Mouse (Mus musculus): ENCODE data around the gene Tmed9. TPM values are rescaled to one million over a fixed set of nuclear protein-coding genes. Genes with fewer than 3 reads are reported as not detected.

Tmed9 gene
- polyA plus RNA-seq (2014; fragmentation: Nextera tagmentation; extraction: Ambion mirVana) = 66.2 and 85.4 TPM in 2 replicates

DNA sequence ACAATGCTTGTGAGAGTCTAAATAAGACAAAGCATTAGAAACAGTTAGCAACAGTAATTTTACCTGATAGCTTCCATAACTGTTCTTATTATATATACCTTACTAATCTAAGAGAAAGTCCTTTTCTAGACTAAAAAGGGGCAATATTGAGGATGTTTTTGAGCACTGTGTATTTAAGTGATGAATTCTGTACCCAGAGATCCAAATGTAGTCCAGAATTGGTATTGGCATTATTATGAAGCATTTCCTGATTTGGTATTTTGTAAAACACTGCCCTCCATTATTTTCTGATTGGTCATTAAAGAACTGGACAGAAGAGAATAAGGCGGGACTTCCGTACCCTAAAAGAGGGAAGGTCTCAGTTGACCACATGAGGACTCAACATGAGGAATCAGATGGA lies at the start of gene Tmed9:
Gene Tmed9, plus strand, starts transcription at position 301 of the 400 bp plus-strand sequence.
- H3K4me2 ChIP-seq (ENCODE audit: low read depth, low read length) = no peak within 1 kb of the TSS
- H3K4me1 ChIP-seq (ENCODE audit: control insufficient read depth, insufficient read depth, low read length) = peaks cover 6% of the 10 kb centered on the region
- no peak within 1 kb of the TSS for H3K9ac ChIP-seq (ENCODE audit: low read depth, low read length)
- 96% methylated on average over 2 of the region's 2 CpGs for WGBS
- no peaks in the 10 kb centered on the region for H3K27me3 ChIP-seq (replicated peaks; ENCODE audit: control insufficient read depth, insufficient read depth, low read length)
- ATAC-seq (ENCODE audit: low read depth) (no peak), DNase-seq (ENCODE audit: low spot score) (no peak)
- no peak within 1 kb of the TSS for H3K4me3 ChIP-seq (ENCODE audit: low read depth, low read length)
- no peak within 1 kb of the TSS for H3K27ac ChIP-seq (replicated peaks; ENCODE audit: low read depth, low read length)
- no peaks in the 10 kb centered on the region for H3K36me3 ChIP-seq (ENCODE audit: control insufficient read depth, insufficient read depth, low read length)
- H3K9me3 ChIP-seq (ENCODE audit: control insufficient read depth, low read length) = 0 out of 2 replicates have a peak, but pooled peaks cover under 1% of the 10 kb centered on the region

DNA sequence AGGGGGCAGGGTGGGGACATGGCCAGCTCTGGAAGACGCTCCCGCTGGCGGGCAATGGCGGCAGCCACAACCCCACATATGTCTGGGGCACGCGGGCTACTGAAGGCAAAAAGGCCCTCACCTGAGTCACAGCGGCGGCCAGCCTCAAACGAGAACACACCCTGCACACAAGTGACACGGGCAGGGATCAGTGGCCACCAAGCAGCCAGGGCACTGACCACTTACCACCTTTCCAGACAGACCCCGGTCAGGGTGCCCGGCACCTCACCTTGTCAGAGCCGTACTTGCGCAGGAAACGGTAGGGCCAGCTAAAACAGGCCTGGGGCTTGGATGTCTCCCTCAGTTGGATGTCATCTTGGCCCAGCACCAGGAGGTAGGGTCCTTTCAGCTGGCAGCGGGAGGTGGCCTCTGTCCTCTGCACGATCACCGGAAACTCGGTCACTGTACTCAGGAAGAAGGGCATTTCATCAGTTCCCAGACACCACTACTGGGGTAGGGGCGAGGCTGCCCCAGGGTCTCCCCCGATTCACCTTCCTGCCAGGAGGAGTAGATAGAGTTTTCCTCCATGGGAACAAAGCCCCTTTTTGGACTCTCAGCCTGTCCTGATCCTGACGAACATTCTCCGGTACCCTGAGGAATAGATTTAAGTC lies 49.5 kb upstream of the Tmed9 start:
- no peak overlapping the region for H3K4me2 ChIP-seq (ENCODE audit: low read depth, low read length)
- WGBS = 88% methylated on average over 21 of the region's 23 CpGs
- no peaks in the 10 kb centered on the region for H3K4me1 ChIP-seq (ENCODE audit: control insufficient read depth, insufficient read depth, low read length)
- H3K36me3 ChIP-seq (ENCODE audit: control insufficient read depth, insufficient read depth, low read length) = no peaks in the 10 kb centered on the region
- no peak for ATAC-seq (ENCODE audit: low read depth)
- no peak overlapping the region for H3K9ac ChIP-seq (ENCODE audit: low read depth, low read length)
- H3K4me3 ChIP-seq (ENCODE audit: low read depth, low read length) = no peak overlapping the region
- no peaks in the 10 kb centered on the region for H3K27me3 ChIP-seq (replicated peaks; ENCODE audit: control insufficient read depth, insufficient read depth, low read length)
- H3K27ac ChIP-seq (replicated peaks; ENCODE audit: low read depth, low read length) = no peak overlapping the region
- H3K9me3 ChIP-seq (ENCODE audit: control insufficient read depth, low read length) = no peaks in the 10 kb centered on the region
- DNase-seq (ENCODE audit: low spot score) = no peak

DNA sequence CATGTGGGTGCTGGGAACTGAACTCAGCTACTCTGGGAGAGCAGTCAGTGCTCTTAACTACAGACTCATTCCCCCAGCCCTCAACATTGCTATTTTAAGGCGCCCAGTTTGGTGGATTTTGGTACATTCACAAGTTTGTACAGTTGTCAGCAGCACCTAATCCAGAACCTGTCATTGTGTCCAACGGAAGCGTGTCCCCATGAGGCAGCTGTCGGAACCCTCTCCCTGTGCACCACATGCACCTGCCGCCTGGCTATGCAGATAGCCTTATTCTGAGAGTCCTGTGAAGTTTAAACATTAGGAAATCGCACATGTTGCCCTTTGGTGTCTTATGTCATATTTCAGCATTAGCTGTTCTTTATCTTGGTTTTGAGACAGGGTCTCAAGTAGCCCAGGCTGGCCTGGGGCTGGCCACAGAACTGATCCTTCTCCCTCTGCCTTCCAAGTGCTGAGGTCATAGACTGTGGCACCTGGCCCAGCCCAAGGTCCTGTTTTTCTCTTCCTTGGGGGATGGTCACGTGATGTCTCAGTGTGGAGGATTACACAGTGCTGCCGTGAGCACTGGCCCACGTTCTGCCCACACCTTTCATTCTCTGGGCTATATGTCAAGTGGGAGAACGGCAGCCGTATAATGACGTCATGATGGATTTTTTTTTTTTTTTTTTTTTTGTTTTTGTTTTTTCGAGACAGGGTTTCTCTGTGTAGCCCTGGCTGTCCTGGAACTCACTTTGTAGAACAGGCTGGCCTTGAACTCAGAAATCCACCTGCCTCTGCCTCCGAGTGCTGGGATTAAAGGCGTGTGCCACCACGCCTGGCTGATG lies 47.6 kb upstream of the Tmed9 start:
- Histone ChIP-seq H3K9ac (ENCODE audit: low read depth, low read length) (no peak overlapping the region), H3K9me3 (ENCODE audit: control insufficient read depth, low read length) (no peaks in the 10 kb centered on the region), H3K27me3 (replicated peaks; ENCODE audit: control insufficient read depth, insufficient read depth, low read length) (no peaks in the 10 kb centered on the region), H3K4me1 (ENCODE audit: control insufficient read depth, insufficient read depth, low read length) (no peaks in the 10 kb centered on the region), H3K4me2 (ENCODE audit: low read depth, low read length) (no peak overlapping the region), H3K36me3 (ENCODE audit: control insufficient read depth, insufficient read depth, low read length) (peaks cover 16% of the 10 kb centered on the region), H3K27ac (replicated peaks; ENCODE audit: low read depth, low read length) (no peak overlapping the region), H3K4me3 (ENCODE audit: low read depth, low read length) (no peak overlapping the region)
- ATAC-seq (ENCODE audit: low read depth) (no peak), DNase-seq (ENCODE audit: low spot score) (no peak)
- WGBS = 78% methylated on average over 16 of the region's 16 CpGs

DNA sequence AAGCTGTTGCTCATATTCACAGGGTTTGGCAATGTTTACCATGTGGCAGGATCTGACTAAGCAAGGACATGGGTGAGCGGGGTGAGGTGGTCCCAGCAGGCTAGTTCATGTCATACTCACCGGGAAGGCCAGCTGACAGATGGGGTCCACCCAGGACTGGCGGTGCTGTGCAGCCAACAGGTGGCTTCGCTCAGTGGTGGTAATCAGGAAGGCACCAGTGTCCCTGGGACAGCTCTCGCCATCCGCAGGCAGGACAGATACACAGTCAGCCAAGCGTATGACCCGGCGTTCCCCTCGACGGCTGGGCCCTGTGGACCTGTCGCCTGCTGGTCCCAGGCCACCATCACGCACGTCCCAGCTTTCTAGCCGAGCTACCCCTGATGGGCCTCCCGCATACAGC lies 46.3 kb upstream of the Tmed9 start:
- Histone ChIP-seq H3K9me3 (ENCODE audit: control insufficient read depth, low read length) (no peaks in the 10 kb centered on the region), H3K27me3 (replicated peaks; ENCODE audit: control insufficient read depth, insufficient read depth, low read length) (no peaks in the 10 kb centered on the region), H3K27ac (replicated peaks; ENCODE audit: low read depth, low read length) (no peak overlapping the region), H3K4me3 (ENCODE audit: low read depth, low read length) (no peak overlapping the region), H3K36me3 (ENCODE audit: control insufficient read depth, insufficient read depth, low read length) (peaks cover 28% of the 10 kb centered on the region), H3K4me1 (ENCODE audit: control insufficient read depth, insufficient read depth, low read length) (no peaks in the 10 kb centered on the region), H3K4me2 (ENCODE audit: low read depth, low read length) (no peak overlapping the region), H3K9ac (ENCODE audit: low read depth, low read length) (no peak overlapping the region)
- WGBS = 88% methylated on average over 16 of the region's 16 CpGs
- no peak for ATAC-seq (ENCODE audit: low read depth)
- DNase-seq (ENCODE audit: low spot score) = no peak

DNA sequence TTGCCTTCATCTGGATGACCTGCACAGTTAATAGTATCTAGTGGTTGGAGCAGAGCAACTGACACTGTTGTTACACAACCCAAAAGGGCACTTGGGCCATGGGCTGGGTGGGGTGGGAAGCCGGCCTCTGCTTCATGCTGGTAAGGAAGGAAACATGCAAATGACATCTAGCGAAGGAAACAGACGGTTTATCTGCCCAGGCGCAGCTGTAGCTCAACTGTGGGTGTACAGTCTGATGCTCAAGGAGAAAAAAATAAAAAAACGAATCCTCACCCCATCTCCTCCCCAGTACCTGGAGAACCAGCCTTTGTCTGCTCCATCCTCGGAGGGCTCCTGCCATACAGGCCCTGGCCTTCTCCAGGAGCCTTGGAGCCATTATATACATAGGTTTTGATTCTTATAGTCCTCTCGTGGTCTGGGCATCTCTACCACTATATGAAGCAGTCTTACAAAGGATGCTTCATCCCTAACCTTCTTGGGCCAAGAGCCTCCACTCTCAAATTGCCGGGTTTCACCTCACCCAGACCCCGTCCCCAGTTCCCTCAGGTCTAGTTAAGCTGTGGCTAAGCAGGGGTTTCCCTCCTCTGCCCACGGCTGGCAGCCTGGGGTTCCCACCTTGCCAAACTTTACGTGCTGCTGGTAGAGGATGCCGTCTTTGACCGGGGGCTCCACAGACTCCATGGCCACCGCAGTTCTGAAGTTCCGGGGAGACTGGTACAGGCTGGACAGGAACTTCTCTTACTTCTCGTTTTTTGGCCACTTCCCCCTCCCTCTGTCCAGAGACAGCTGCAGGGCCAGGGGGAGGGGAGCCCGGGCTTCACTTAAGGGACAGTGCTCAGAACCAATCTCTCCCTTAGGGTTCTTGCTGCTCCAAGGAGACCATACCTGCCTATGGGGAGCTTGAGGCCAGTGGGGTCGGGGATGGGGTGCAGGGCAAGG lies 45.4 kb upstream of the Tmed9 start:
- no peak overlapping the region for H3K9ac ChIP-seq (ENCODE audit: low read depth, low read length)
- H3K4me3 ChIP-seq (ENCODE audit: low read depth, low read length) = no peak overlapping the region

DNA sequence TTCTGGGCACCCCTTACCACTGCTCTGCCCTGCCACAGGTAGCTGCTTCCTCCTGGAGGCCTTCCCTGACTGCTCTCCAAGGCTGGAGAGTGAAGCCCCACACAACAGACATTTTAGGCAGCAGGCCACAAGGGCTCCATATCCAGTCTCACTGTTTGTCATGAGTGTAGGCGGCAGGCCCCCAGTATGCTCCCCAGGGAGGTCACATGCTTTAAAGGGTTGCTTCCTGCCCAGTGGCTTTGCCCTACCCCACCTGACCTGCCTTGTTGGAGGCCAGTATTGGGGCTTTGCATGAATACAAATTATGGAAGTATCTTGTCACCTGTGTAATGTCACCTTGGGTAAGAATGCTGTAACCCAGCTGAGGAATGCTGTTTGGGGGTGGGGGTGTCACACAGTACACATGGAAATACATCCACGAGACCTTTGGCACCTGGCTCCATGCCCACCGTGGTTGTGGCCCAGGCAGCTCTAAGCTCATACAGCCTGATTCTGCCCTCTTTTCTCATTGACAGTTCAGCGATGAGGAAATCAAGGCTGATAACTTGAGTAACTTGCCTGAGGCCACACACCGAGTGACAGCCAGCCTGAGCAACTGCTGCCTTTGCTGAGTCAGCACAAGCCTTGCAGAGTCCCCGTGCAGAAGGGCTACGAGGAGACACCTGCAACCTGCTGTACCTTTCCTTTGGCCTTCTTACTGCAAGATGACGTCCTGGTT lies 44.2 kb upstream of the Tmed9 start, which contains the start of gene Dok3:
Gene Dok3, minus strand, starts transcription at position 99 of the 718 bp plus-strand sequence.
- no peaks in the 10 kb centered on the region for H3K9me3 ChIP-seq (ENCODE audit: control insufficient read depth, low read length)
- DNase-seq (ENCODE audit: low spot score) = no peak
- no peak within 1 kb of the TSS for H3K4me3 ChIP-seq (ENCODE audit: low read depth, low read length)
- no peak within 1 kb of the TSS for H3K4me2 ChIP-seq (ENCODE audit: low read depth, low read length)
- WGBS = 73% methylated on average over 8 of the region's 8 CpGs
- H3K27ac ChIP-seq (replicated peaks; ENCODE audit: low read depth, low read length) = no peak within 1 kb of the TSS
- no peaks in the 10 kb centered on the region for H3K27me3 ChIP-seq (replicated peaks; ENCODE audit: control insufficient read depth, insufficient read depth, low read length)
- no peak within 1 kb of the TSS for H3K9ac ChIP-seq (ENCODE audit: low read depth, low read length)
- H3K36me3 ChIP-seq (ENCODE audit: control insufficient read depth, insufficient read depth, low read length) = peaks cover 50% of the 10 kb centered on the region
- ATAC-seq (ENCODE audit: low read depth) = no peak
- H3K4me1 ChIP-seq (ENCODE audit: control insufficient read depth, insufficient read depth, low read length) = no peaks in the 10 kb centered on the region

More for the DNA sequence above, 45.4 kb upstream of the Tmed9 start:
- no peaks in the 10 kb centered on the region for H3K4me1 ChIP-seq (ENCODE audit: control insufficient read depth, insufficient read depth, low read length)
- WGBS = 78% methylated on average over 18 of the region's 18 CpGs
- DNase-seq (ENCODE audit: low spot score) = no peak
- no peak overlapping the region for H3K27ac ChIP-seq (replicated peaks; ENCODE audit: low read depth, low read length)
- ATAC-seq (ENCODE audit: low read depth) = no peak
- H3K36me3 ChIP-seq (ENCODE audit: control insufficient read depth, insufficient read depth, low read length) = peaks cover 37% of the 10 kb centered on the region
- H3K9me3 ChIP-seq (ENCODE audit: control insufficient read depth, low read length) = no peaks in the 10 kb centered on the region
- no peaks in the 10 kb centered on the region for H3K27me3 ChIP-seq (replicated peaks; ENCODE audit: control insufficient read depth, insufficient read depth, low read length)
- H3K4me2 ChIP-seq (ENCODE audit: low read depth, low read length) = no peak overlapping the region

DNA sequence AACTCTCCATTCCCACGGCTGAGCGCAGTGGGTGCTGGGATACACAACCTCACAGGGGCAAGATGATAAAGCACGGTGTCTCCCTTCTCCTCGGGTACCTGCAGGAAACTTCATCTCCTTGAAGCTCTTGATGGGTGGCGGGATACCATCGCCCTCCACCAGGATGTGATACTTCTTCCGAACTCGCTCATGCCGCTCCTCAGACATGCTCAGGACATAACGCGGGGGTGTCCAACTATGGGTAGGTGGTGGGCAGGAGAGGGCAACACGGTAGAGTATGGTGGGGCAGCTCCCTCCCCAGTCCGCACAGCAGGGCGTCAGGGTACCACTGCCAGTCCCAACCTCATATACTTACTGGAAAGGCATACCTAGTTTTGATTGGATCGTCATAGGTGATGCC lies 38.3 kb upstream of the Tmed9 start:
- no peak overlapping the region for H3K27ac ChIP-seq (replicated peaks; ENCODE audit: low read depth, low read length)
- H3K4me1 ChIP-seq (ENCODE audit: control insufficient read depth, insufficient read depth, low read length) = peaks cover 9% of the 10 kb centered on the region
- H3K9me3 ChIP-seq (ENCODE audit: control insufficient read depth, low read length) = no peaks in the 10 kb centered on the region
- peaks cover 64% of the 10 kb centered on the region for H3K36me3 ChIP-seq (ENCODE audit: control insufficient read depth, insufficient read depth, low read length)
- peak overlapping the region; percentile 78; the same call in 1 of the 2 replicates for H3K9ac ChIP-seq (ENCODE audit: low read depth, low read length)
- DNase-seq (ENCODE audit: low spot score) (no peak), ATAC-seq (ENCODE audit: low read depth) (no peak)
- H3K4me3 ChIP-seq (ENCODE audit: low read depth, low read length) = peak overlapping the region; percentile 82
- H3K4me2 ChIP-seq (ENCODE audit: low read depth, low read length) = peak overlapping the region; percentile 93
- H3K27me3 ChIP-seq (replicated peaks; ENCODE audit: control insufficient read depth, insufficient read depth, low read length) = no peaks in the 10 kb centered on the region
- WGBS = 92% methylated on average over 15 of the region's 15 CpGs

DNA sequence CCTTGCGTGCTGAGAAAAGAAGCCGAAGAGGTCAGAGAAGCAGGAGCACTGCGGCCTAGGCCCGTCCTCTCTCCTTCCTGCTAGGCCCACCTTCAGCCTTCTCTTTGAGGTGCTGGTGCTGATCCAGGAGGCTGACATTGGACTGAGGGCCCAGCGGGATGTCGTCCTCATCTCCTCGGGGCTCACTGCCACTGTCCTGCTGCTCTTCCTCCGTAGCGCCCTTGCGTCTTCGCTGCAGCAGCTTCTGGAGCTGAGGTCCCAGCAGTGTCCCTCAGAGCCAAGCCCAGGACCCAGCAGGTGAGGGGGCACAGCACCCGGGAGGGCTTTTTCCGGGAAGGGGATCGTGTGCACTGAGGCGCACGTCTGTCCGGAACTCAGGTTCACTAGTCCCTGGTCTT lies 37.7 kb upstream of the Tmed9 start:
- Histone ChIP-seq H3K4me2 (ENCODE audit: low read depth, low read length) (peak overlapping the region; percentile 93), H3K4me1 (ENCODE audit: control insufficient read depth, insufficient read depth, low read length) (peaks cover 9% of the 10 kb centered on the region), H3K27ac (replicated peaks; ENCODE audit: low read depth, low read length) (no peak overlapping the region), H3K36me3 (ENCODE audit: control insufficient read depth, insufficient read depth, low read length) (peaks cover 63% of the 10 kb centered on the region), H3K4me3 (ENCODE audit: low read depth, low read length) (peak overlapping the region; percentile 82), H3K9ac (ENCODE audit: low read depth, low read length) (peak overlapping the region; percentile 78), H3K9me3 (ENCODE audit: control insufficient read depth, low read length) (no peaks in the 10 kb centered on the region), H3K27me3 (replicated peaks; ENCODE audit: control insufficient read depth, insufficient read depth, low read length) (no peaks in the 10 kb centered on the region)
- DNase-seq (ENCODE audit: low spot score) (no peak), ATAC-seq (ENCODE audit: low read depth) (no peak; the same call in 1 of the 2 replicates)
- WGBS = 22% methylated on average over 12 of the region's 17 CpGs
